Mouse (Mus musculus): ENCODE results near the gene Nop16.

- TF ChIP-seq CTCF (IDR thresholded peaks at IDR 0.05) (no peak), EP300 (IDR thresholded peaks at IDR 0.05) (no peak)
Measured at GRCm38 (mm10) chr13:54608666-54609065, 18.8 kb upstream of the Nop16 start.

All from lung, postnatal 0 days (tissue).